Mouse (Mus musculus): ENCODE measurements at regions not wholly inside any gene's neighbourhood (a gene's known extent, or its start where the extent isn't known, plus 50 kb on each side); places are given as distances from the start of the nearest gene placed in this dataset.

DNA sequence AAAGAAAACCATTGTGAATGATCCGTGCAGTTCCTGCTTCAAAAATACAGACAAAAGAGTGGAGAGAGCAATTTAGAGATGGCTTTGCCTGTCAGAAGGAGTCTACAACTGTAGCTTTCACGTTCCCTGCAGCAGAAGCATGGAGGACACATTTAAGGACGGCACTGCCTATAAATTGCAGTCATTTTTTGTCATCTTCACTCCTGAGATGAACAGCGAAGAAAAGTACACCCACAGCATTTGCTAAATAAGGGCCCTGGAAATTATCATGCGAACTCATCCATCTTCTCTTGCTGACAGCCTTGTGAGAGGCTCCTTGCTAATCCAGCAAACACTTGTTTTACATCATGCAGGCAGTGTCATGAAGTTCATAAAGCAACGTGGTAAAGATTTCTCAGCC is 302.5 kb downstream of the Tmsb4x start:
- TF ChIP-seq CTCF (IDR thresholded peaks at IDR 0.05; ENCODE audit: low read depth), result no peak
- no peak for TF ChIP-seq EP300 (optimal IDR thresholded peaks at IDR 0.05)

Measured in stomach, postnatal 0 days (tissue).